Mouse (Mus musculus) erythroid progenitor cell, adult 5-6 weeks (primary cell): ENCODE measurements around the gene Gm5039. TPM values are rescaled to one million over a fixed set of nuclear protein-coding genes. Genes with fewer than 3 reads are reported as not detected.
A peak's percentile ranks its signal among the peaks of the same experiment; 100 is the strongest.
"Not testable (repeated sequence)": the region's sequence is repeated elsewhere in the genome, so short reads cannot be mapped to it uniquely, and the experiment has no call there.

Experiments used
- ATAC-seq: replicated peaks from 2 replicates; pipeline ENCODE4 v1.8.0; 2016; ENCODE audit warnings: moderate number of reproducible peaks, mild to moderate bottlenecking, moderate TSS enrichment, inconsistent platforms; ENCODE audit not compliant: poor library complexity, low FRiP score, severe bottlenecking
- total RNA-seq, 2 experiments: library from RNA; stranded (forward) in 1 of 2; stranded (reverse) in 1 of 2; fragments of 150-400 nt in 1 of 2; fragments of 186-747, 209-891 nt in 1 of 2; gene quantifications; 2 replicates each; pipeline versions ENCODE4 v1.2.3 to v1.2.4; 2015 to 2017; ENCODE audit warnings: low replicate concordance in 2 of 2

The Gm5039 gene
- total RNA-seq (2015; ENCODE audit: low replicate concordance) (not detected in 2 replicates), total RNA-seq (2017; ENCODE audit: low replicate concordance) (not detected in 2 replicates)

DNA sequence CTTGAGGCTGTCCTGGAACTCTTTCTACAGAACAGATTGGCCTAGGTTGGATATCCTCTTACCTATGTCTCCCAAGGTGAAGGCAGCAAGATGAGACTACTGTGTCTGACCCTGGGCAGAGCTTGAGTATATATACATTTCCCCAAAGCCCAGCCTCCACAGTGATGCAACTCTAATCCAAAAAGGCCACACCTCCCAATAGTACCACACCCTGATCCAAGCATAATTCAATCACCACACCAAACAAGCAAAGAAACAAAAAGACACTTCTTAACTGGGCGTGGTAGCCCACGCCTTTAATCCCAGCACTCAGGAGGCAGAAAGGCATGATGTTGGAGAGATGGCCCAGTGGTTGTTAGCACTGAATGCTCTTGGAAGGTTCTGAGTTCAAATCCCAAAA, at the start of gene Gm5039:
Gene Gm5039, minus strand, starts transcription at position 101 of the 400 bp plus-strand sequence.
- not testable (repeated sequence) for ATAC-seq

DNA sequence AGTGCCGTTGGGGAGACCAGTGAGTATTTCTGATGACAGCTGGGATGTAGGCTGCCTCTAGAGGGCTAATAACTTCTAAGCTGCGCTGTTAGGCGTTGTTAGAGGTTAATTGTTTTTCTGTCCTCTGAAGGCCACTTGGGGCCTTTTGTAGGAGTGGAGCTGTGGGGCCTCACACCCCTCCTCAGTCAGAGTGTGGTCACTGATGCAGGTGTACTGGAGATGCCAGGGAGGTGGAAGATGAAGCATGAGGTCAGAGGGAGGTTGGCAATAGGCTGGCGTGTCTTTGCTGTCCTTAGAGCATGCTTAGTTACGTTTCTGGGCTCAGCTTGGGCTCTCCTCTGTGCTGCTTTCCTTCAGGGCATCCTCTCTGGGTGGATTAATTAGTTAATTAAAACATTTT, 48.2 kb upstream of the Gm5039 start:
- no peak for ATAC-seq

DNA sequence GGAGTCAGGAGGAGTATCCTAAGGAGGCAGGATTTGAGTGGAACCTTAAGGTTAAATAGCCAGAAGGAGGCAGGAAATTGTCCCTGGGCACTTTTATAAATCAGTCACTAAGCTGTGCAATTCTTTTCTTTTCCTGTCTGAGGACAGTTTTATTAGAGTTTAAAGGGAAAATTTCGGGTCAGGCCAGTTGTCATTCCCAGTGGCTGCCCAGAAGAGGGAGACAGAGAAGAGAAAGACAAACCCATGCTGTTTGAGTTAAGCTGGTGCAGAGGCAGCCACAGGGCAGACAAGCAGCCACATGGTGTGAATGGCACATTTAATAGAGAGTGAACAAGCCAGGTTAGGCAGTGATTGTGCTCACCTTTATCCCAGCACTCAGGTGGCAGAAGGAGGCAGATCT, 46.5 kb upstream of the Gm5039 start:
- ATAC-seq: not testable (repeated sequence)

DNA sequence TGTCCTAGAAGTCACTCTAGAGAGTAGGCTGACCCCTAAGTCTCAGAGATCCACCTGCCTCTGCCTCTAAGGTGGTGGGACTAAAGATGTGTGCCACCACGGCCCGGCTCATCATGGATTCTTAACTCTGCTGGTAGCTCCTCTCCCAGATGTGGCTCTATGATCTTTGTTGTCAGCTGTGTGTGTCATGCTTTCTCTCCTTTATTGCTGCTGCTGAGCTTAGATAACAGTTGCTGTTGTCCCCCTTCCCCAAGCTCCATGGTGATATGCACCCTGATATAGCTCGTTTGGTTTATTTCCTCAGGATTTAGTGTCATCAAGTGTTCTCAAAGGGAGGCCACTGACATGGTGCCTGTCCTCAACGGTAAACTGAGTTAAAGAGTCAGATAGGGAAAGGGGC, 45.9 kb upstream of the Gm5039 start:
- not testable (repeated sequence) for ATAC-seq

DNA sequence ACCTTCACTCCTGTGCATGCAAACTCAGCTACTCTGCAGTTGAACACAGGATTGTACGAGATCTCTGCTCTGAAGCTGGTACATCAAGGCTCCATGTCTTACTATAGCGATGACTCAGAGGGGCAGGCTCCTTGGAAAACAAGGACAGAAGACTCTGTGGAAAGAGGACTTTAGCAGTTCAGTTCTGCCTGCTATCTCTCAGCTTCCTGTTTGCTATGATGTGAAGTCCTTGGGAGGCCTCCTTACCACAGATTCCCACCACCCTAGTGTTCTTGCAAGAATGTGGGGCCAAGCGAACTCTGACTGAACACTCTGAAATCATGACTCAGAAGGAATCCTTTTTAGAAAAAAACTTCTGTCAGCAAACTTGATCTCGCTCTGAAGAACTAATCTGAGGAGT, 44.8 kb upstream of the Gm5039 start:
- ATAC-seq: no peak

DNA sequence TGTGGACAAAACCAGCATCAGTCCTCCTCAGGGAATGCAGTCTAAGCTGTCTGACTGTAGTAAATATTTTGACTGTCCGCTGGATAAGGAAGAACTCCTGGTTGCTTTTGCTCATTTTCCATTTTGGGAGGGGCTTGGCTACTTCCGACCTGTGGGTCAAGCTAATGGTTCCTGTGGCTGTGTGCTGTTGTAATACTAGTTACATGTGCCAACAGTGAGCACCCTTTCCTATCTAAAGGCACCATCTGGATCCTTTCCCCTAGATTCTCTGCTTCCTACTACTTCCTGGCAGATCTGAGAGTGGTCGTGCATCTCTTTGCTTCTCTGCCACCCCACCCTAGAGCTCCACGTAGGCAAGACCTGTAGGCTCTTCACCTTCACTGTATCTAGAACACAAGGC, 43.8 kb upstream of the Gm5039 start:
- no peak for ATAC-seq

DNA sequence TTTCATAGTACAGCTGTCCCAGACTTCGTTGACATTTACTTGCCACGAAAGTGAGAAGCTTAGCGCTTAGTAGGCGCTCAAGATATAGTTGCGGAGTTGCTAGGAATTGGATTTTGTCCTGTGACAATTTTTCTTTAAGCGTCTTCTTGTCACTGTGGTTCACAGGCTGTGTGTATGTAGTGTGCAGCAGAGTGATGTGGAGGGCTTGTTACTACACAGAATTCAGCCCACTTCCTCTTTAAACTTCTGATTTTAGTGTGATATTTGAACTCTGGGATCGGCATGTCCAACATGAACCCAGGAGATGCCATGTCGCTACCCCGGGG, 37.3 kb upstream of the Gm5039 start:
- no peak for ATAC-seq

DNA sequence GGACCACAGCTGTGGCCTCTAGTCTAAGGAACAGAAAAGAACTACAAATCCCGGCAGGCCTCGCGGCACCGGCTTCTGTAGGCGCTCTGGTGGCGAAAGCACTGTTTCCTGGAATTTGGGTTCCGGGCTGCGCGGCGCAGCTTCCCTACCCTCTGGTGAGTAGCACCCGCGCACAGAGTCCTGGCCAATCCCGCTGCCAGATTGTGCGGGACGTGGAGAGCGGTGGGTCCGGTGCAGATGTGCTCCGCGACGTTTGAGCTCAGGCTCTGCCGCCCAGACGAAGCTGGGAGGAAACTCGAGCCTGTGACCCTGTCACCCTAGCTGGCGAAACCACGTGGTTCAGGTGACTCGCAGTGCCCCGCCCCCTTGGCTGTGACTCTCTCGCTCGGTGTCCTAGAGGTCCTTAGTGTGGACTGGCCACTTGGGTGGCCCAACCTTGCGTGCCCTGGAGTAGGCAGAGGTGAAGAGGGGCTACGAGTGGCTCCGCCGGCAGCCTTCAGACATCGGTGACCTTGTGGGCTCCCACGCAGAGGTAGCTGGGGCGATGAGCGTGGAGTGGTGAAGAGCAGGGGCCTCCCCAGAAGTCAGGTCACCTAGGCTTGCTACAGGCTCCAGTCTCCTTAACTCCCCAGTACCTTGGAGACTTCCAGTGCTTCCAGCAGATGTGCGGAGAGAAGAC, 36.8 kb upstream of the Gm5039 start, which contains the start of gene Adck1:
Gene Adck1, plus strand, starts transcription at position 114 of the 679 bp plus-strand sequence.
- ATAC-seq: peak; percentile 75

DNA sequence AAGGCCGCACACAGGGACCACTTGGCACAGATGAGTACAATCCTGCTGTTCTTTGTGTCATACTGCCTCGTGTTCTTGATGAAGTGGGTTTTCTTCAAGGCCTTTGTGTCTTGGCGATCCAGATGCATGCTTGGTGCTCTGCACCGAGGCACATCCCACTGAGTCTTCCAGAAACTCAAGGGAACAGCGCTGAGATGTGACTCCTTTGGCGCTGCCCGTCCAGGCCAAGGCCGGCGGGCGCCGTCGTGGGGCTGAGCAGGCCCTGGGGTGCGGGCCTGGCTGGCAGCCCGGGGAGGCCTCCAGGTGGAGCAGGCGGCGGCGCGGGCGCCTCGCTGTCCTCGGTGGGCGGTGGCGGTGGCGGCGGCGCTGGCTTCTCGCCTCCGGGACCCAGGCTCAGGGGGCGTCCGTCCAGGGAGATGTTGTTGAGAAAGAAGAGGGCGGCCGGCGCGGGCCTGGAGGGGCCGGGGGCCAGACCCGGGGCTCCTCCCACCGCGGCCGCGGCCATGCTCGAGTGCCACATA, 30.4 kb upstream of the Gm5039 start:
- no peak for ATAC-seq

DNA sequence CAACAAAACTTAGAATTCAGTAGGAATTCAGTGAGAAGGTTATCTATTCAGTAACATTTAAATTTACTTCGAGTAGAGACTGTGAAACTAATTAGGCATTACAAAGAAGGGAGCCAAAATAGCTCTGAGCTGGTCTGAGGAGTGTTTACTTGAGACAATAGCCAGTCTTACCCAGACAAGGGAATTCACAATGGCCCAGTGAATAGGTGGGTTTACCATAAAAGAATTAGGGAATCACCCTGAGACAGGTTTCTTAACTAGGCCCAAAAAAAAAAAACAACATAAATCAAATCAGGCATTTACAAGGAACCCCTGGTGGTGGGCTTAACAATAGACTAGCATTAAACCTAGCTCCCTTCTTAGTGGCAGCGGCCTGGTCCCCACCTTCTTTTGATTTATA, 17.5 kb upstream of the Gm5039 start:
- ATAC-seq: not testable (repeated sequence)

DNA sequence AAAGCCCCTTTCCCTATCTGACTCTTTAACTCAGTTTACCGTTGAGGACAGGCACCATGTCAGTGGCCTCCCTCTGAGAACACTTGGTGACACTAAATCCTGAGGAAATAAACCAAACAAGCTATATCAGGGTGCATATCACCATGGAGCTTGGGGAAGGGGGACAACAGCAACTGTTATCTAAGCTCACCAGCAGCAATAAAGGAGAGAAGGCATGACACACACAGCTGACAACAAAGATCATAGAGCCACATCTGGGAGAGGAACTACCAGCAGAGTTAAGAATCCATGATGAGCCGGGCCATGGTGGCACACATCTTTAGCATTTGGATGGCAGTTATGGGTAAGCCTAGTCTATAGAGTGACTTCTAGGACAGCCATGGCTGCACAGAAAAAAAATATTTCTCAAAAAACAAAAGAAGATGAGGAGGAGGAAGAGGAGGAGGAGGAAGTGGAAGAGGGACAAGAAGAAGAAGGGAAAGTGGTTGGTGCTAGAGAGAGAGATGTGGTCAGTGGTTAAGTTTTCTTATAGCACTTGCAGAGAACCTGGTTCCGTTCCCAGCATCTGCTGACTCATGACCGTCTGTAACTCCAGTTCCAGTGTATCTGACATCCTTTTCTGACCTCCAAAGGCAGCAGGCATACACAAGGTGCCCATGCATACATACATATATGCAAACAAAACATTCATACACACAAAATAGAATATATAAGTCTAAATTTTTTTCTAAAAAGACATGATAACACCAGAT, 13.0 kb upstream of the Gm5039 start:
- ATAC-seq: not testable (repeated sequence)

DNA sequence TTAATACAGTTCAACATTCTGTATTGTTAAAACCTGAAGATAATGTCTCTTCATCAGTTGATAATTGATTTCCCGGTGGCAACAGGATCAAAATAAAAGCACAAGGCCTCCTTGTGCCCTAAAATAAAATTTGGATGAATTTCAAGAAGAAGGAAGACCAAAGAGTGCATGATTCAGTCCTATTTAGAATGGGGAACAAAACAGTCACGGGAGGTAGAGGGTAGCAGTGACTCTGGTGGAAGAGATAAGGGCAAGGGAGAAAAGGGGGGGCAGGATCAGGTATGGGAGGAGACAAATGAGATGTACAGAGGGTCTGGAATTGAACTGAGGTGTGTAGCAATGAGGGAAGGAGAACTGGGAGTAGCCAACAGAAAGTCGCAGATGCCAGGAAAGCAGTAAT, 9.3 kb downstream of the Gm5039 start:
- no peak for ATAC-seq

DNA sequence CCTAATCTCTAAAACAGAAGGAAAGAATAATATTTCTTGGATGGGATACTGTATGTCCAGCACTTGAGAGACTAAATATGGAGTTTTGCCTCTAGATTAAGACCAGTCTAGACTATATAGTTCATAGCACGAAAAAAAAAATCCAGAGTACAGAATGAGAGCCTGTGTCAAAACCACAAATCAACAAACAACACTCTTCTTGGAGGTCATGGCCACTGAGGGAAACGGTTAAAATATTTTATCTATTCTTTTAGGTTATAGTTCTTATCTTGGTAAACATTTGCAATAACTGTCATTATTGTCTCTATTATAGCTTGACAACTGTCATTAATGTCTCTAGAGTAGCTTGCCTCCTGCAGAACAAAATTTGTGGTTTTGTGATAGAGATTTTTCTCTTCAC, 26.7 kb downstream of the Gm5039 start:
- ATAC-seq: not testable (repeated sequence)

DNA sequence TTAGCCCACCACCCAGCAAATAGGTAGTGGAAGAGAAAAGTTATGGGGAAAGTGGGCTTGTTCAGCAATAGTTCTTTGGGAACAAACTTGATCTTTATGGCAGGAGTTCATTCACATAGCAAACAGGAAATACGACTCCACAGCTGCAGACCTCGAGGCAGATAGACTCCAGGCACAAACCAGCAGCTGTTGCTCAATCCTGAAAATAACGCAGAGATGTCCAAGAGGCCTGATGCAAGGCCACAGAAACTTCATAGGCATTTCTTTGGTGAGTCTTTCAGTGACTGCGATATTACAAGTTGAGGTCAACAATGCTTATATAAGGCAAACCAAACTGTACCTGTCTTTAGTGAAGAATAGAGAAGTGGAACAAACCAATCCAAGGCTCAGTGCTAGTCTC, 30.7 kb downstream of the Gm5039 start:
- ATAC-seq: not testable (repeated sequence)

DNA sequence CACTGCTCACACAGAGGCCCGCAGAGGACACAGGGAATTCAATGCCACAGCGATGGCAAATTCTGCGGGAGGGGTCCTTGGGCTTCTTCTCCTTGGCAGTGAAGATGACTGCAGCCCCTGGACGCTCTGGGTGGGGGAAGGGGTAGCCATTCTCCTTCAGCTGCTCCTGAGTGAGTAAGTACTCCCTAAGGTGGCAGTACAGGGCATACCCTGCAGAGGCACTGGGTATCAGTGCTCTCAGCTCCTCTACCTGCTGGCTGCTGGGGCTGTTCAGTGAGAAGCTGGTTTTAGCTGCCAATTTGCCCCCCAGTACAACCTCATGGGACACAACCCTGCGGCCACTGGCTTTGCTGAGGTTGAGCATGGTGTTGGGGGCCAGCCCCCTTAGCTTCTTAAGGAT, 38.6 kb downstream of the Gm5039 start:
- not testable (repeated sequence) for ATAC-seq

DNA sequence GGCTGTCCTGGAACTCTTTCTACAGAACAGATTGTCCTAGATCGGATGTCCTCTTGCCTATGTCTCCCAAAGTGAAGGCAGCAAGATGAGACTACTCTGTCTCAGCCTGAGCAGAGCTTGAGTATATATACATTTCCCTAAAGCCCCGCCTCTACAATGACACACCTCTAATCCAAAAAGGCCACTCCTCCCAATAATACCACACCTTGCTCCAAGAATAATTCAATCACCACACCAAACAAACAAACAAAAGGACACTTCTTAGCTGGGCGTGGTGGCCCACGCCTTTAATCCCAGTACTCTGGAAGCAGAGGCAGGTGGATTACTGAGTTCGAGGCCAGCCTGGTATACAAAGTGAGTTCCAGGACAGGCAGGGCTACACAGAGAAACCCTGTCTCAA, 49.4 kb downstream of the Gm5039 start, which contains the start of gene Gm5662:
Gene Gm5662, minus strand, starts transcription at position 101 of the 400 bp plus-strand sequence.
- not testable (repeated sequence) for ATAC-seq

Other genes with a start within 250 kb of the Gm5039 start
- gene Gm16368, start 240.3 kb downstream of the Gm5039 start, total RNA-seq (2015; ENCODE audit: low replicate concordance): not detected in 2 replicates
- gene Gm16368, start 240.3 kb downstream of the Gm5039 start, total RNA-seq (2017; ENCODE audit: low replicate concordance): not detected in 2 replicates
- gene Gm10436, start 141.9 kb downstream of the Gm5039 start, total RNA-seq (2015; ENCODE audit: low replicate concordance): not detected in 2 replicates
- not detected in 2 replicates for gene Gm10436, start 141.9 kb downstream of the Gm5039 start, total RNA-seq (2017; ENCODE audit: low replicate concordance)
- not detected in 2 replicates for gene Gm8332, start 73.9 kb downstream of the Gm5039 start, total RNA-seq (2015; ENCODE audit: low replicate concordance)
- not detected in 2 replicates for gene Gm8332, start 73.9 kb downstream of the Gm5039 start, total RNA-seq (2017; ENCODE audit: low replicate concordance)
- not detected in 2 replicates for gene Gm5662, start 49.5 kb downstream of the Gm5039 start, total RNA-seq (2015; ENCODE audit: low replicate concordance)
- not detected in 2 replicates for gene Gm5662, start 49.5 kb downstream of the Gm5039 start, total RNA-seq (2017; ENCODE audit: low replicate concordance)
- 1.4 TPM in 1 of 2 replicates, not detected in the other for gene Adck1, start 36.5 kb upstream of the Gm5039 start, total RNA-seq (2015; ENCODE audit: low replicate concordance)
- gene Adck1, start 36.5 kb upstream of the Gm5039 start, total RNA-seq (2017; ENCODE audit: low replicate concordance): 0.53 TPM in 1 of 2 replicates, not detected in the other